Mouse (Mus musculus) gastrocnemius, postnatal 14 days (tissue): ENCODE data around the gene Tradd. TPM values are rescaled to one million over a fixed set of nuclear protein-coding genes. Genes with fewer than 3 reads are reported as not detected.
"Not testable (repeated sequence)": the region's sequence is repeated elsewhere in the genome, so short reads cannot be mapped to it uniquely, and the experiment has no call there.

Experiments used
- DNase-seq: peaks from one replicate; pipeline ENCODE4 v3.0.0; 2021; ENCODE audit warnings: mixed read lengths
- intact Hi-C: fragments of 180-260 bp; cut with DNase I; formaldehyde crosslinking; loops from one replicate; pipeline ENCODE4 v1.15.1; 2025; ENCODE audit warnings: low total_unique reads
- total RNA-seq, 2 experiments: library from RNA; stranded (reverse); gene quantifications; 2 replicates each; pipeline ENCODE4 v1.2.3; 2021

Tradd gene
- total RNA-seq, 2 experiments from 2014 or later: 2.8 to 3.9 TPM

GRCm38 (mm10) chr8:105297511-105298192 is 33.2 kb upstream of the Tradd start, which contains the start of gene E2f4:
Gene E2f4, plus strand, starts transcription at chr8:105297663.
- intact Hi-C loops: no loop called here
- DNase-seq: peak; percentile 95

- DNase-seq: no peak
- intact Hi-C loops: no loop called here
Measured at GRCm38 (mm10) chr8:105295895-105296573, 31.6 kb upstream of the Tradd start, which contains the start of gene Exoc3l. Gene Exoc3l, minus strand, starts transcription at chr8:105296101.

GRCm38 (mm10) chr8:105295256-105295655 is 30.8 kb upstream of the Tradd start:
- intact Hi-C loops: no loop called here
- DNase-seq: no peak

GRCm38 (mm10) chr8:105294776-105295175 is 30.4 kb upstream of the Tradd start:
- no peak for DNase-seq
- intact Hi-C loops: no loop called here

- intact Hi-C loops: no loop called here
- no peak for DNase-seq
Measured at GRCm38 (mm10) chr8:105293405-105293804, 29.0 kb upstream of the Tradd start.

GRCm38 (mm10) chr8:105292471-105292870 is 28.1 kb upstream of the Tradd start:
- intact Hi-C loops: no loop called here
- DNase-seq: no peak

GRCm38 (mm10) chr8:105291802-105292201 is 27.4 kb upstream of the Tradd start:
- intact Hi-C loops, DNase-seq: not testable (repeated sequence)

GRCm38 (mm10) chr8:105291364-105291763 is 27.0 kb upstream of the Tradd start:
- DNase-seq, intact Hi-C loops: not testable (repeated sequence)

- intact Hi-C loops: no loop called here
- DNase-seq: peak; percentile 92
Measured at GRCm38 (mm10) chr8:105290554-105291314, 26.3 kb upstream of the Tradd start.

- intact Hi-C loops: no loop called here
- DNase-seq: peak; percentile 58
Measured at GRCm38 (mm10) chr8:105289805-105290460, 25.5 kb upstream of the Tradd start, which contains the start of gene 4931428F04Rik. Gene 4931428F04Rik, minus strand, starts transcription at chr8:105289864.

- intact Hi-C loops: no loop called here
- DNase-seq: peak; percentile 91
Measured at GRCm38 (mm10) chr8:105288958-105289732, 24.7 kb upstream of the Tradd start.

GRCm38 (mm10) chr8:105288231-105288630 is 23.8 kb upstream of the Tradd start:
- intact Hi-C loops: no loop called here
- no peak for DNase-seq

GRCm38 (mm10) chr8:105286907-105287306 is 22.5 kb upstream of the Tradd start:
- intact Hi-C loops: no loop called here
- no peak for DNase-seq

- DNase-seq: no peak
- intact Hi-C loops: no loop called here
Measured at GRCm38 (mm10) chr8:105285514-105285913, 21.1 kb upstream of the Tradd start.

GRCm38 (mm10) chr8:105283074-105283473 is 18.7 kb upstream of the Tradd start:
- DNase-seq: peak; percentile 57
- intact Hi-C loops: no loop called here

- DNase-seq: no peak
- intact Hi-C loops: no loop called here
Measured at GRCm38 (mm10) chr8:105282239-105282638, 17.8 kb upstream of the Tradd start.

GRCm38 (mm10) chr8:105281821-105282220 is 17.4 kb upstream of the Tradd start:
- DNase-seq: no peak
- intact Hi-C loops: no loop called here

- intact Hi-C loops: no loop called here
Measured at GRCm38 (mm10) chr8:105280567-105280966, 16.2 kb upstream of the Tradd start.

GRCm38 (mm10) chr8:105278911-105279334 is 14.5 kb upstream of the Tradd start:
- intact Hi-C loops: no loop called here
- peak; percentile 85 for DNase-seq

More at GRCm38 (mm10) chr8:105280567-105280966, 16.2 kb upstream of the Tradd start:
- DNase-seq: no peak
